Mouse (Mus musculus) liver, adult 2 months (tissue): ENCODE measurements around the gene Parva.

Experiments
- CTCF ChIP-seq: fragments of 200-500 bp; IDR thresholded peaks from 2 replicates; pipeline ENCODE4 v1.5.1; 2011; ENCODE audit warnings: low read depth, low read length, control low read depth
- POLR2A ChIP-seq: fragments of 200-500 bp; IDR thresholded peaks from 2 replicates; pipeline ENCODE4 v1.6.1; 2011; ENCODE audit warnings: low read length, control low read depth; ENCODE audit not compliant: insufficient read depth; ENCODE audit errors: extremely low read depth

DNA sequence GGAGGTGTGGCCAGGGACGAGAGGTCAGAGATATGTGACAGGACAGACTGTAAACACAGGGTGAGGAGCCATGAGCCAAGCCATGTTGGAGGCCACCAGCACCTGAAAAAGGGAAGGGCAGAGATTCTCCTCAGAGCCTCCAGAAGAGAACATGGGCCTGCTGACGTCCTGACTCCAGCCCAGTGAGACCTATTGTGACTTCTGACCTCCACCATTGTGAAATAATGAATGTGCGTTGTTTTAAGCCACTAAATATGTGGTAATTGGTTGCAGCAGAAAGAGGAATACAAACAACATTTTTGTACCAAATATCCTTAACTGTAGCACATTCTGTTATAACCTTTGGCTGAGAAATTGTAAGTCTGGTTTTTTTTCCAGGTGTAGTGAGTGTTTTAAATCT, 39.5 kb downstream of the Parva start:
- no peak for TF ChIP-seq POLR2A
- no peak for TF ChIP-seq CTCF
